Mouse (Mus musculus): ENCODE results near the gene Pcp4. TPM values are rescaled to one million over a fixed set of nuclear protein-coding genes. Genes with fewer than 3 reads are reported as not detected.

Pcp4 gene
- 20.6 TPM for polyA plus RNA-seq (2014; fragmentation: Illumina TruSeq; extraction: RNeasy Lipid Tissue Mini Kit (QIAGEN cat#74804))

DNA sequence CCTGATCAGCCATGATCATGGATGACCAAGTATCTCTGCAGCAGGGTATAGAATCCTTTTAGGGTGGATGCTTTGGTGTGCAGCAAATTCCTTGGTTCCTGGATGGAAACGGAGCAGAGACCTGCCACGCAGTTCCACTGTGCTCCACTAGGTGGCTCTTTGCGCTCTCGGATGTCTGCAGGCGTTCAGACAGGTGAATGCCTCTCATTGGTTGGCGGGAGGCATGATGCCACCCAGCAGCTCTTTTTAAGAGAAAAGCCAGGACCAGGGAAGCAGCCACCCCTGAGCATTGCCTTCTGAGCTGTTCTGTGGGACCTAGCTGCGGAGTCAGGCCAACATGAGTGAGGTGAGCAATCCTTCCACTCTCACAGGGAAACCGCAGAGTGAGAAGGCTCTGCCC, at the start of gene Pcp4:
TSS of gene Pcp4 (plus strand) at position 162 of the 400 bp plus-strand sequence.

DNA sequence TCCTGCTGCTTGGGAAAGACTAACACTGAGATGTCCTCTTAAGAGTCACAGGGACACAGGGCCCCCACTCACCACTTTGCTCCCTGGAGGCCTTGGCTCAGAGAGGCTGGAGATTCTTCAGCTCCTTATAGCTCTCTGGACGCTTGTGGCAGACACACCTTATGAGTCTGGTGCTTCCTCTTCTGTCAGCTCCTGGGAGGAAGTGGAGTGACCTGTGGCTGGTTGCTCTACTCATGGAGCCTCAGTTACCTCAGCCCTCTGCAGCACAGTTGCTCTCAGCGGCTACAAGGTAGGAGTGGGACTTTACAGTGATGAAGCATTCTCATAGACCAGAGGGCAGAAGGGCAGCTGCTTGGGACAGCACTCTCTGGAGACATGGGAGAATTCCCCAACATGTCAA, 23.9 kb upstream of the Pcp4 start, which contains the start of gene Itgb2l:
TSS of gene Itgb2l (minus strand) at position 152 of the 400 bp plus-strand sequence.

Other genes with a start within 250 kb of the Pcp4 start
- gene B3galt5, start 231.8 kb upstream of the Pcp4 start, polyA plus RNA-seq (2014; fragmentation: Illumina TruSeq; extraction: RNeasy Lipid Tissue Mini Kit (QIAGEN cat#74804)) = 5.4 TPM
- gene Itgb2l, start 24.0 kb upstream of the Pcp4 start, polyA plus RNA-seq (2014; fragmentation: Illumina TruSeq; extraction: RNeasy Lipid Tissue Mini Kit (QIAGEN cat#74804)) = not detected

Measured in ovary, adult 10 weeks (tissue).